Mouse (Mus musculus) embryonic fibroblast, embryonic 13.5 days (primary cell): ENCODE measurements around the gene Gm38394. TPM values are rescaled to one million over a fixed set of nuclear protein-coding genes. Genes with fewer than 3 reads are reported as not detected.

Source experiments
- H3K27ac ChIP-seq: 2 replicates; pipeline ENCODE4 v1.5.1; 2012; ENCODE audit warnings: low read length, control low read depth, inconsistent platforms; ENCODE audit not compliant: insufficient read depth
- H3K4me1 ChIP-seq: 2 replicates; pipeline ENCODE4 v1.6.1; 2011; ENCODE audit warnings: low read length; ENCODE audit not compliant: control insufficient read depth, insufficient read depth
- H3K4me3 ChIP-seq: 2 replicates; pipeline ENCODE4 v1.5.1; 2011; ENCODE audit warnings: mild to moderate bottlenecking, control low read depth, low read length; ENCODE audit not compliant: insufficient read depth
- CTCF ChIP-seq: IDR thresholded peaks from 2 replicates; pipeline ENCODE4 v1.5.1; 2011; ENCODE audit warnings: mild to moderate bottlenecking, control low read depth, low read length, moderate library complexity, borderline replicate concordance; ENCODE audit not compliant: insufficient read depth
- POLR2A ChIP-seq: IDR thresholded peaks from 2 replicates; pipeline ENCODE4 v1.6.1; 2011; ENCODE audit warnings: low read depth, mild to moderate bottlenecking, control low read depth, low read length, moderate library complexity
- polyA plus RNA-seq: library from polyadenylated mRNA; stranded (reverse); fragments of >200 nt; gene quantifications from 2 replicates; pipeline ENCODE4 v1.2.4, GENCODE M21; 2011; ENCODE audit warnings: low read depth; ENCODE audit not compliant: missing spikeins, insufficient read length

Gene Gm38394
- polyA plus RNA-seq, 1 experiment, result 44.7 TPM

GRCm38 (mm10) chr1:133664203-133664970 is 3.3 kb upstream of the Gm38394 start:
- TF ChIP-seq CTCF (no peak), POLR2A (no peak)
- H3K27ac ChIP-seq, result no peak overlapping the region
- no peaks in the 10 kb centered on the region; the same call in 1 of the 2 replicates for H3K4me1 ChIP-seq
- H3K4me3 ChIP-seq, result no peak overlapping the region

GRCm38 (mm10) chr1:133663427-133663826 is 2.3 kb upstream of the Gm38394 start:
- peaks cover 3% of the 10 kb centered on the region for H3K4me1 ChIP-seq
- no peak overlapping the region for H3K27ac ChIP-seq
- H3K4me3 ChIP-seq, result no peak overlapping the region
- TF ChIP-seq CTCF (no peak), POLR2A (no peak)

DNA sequence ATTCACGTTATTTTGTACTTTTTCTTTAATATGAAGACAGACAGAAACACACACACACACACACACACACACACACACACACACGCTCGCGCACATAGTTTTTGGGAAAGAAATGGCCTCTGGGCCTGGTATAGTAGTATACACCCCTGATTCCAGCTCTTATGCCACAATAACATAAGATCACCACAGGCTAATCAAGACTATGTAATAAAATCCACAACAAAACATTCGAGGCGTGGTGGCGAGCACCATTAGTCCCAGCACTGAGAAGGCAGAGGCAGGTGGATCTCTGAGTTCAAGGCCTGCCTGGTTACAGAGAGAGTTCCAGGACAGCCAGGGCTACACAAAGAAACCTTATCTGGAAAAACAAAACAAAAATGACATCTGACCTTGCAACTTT is 1.8 kb upstream of the Gm38394 start:
- Histone ChIP-seq H3K4me3 (no peak overlapping the region), H3K4me1 (peaks cover 3% of the 10 kb centered on the region), H3K27ac (no peak overlapping the region)
- TF ChIP-seq CTCF (no peak), POLR2A (no peak)

DNA sequence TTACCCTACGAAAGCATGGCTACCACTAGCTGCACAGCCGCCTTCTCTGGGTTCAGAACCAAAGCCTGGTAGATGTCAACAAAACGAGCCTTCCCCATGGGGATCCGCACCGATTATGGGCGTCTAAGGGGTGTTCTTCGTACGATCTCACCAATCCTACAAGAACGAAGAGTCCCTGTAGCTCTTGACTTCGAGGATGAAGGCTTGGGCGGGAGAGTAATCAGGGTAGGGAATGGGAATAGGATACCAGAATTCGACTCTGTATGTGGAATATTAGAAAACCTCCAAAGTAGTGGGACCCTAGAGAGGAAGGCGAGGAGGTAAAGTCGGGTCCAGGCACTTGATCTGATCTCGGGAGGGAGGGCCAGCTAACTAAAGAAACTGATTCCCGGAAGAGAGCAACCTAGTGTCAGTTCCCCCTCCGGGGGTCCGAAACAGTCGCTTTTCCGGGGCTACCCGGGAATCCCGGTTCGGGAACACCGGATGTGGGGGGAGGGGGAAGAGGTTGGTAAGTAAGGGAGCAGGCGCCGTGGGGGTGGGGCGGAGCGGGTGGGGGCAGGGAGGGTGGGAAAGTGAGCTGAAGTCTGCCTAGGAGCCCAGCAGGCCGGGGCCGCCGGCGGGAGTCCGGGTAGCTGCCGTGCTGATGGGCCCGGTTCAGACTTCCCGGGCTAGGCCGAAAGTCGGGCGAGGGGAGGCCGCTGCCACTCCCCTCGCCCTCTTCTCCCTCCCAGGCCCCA is 484 bp downstream of the Gm38394 start, which contains the start of gene Zbed6:
Zbed6 (minus strand) TSS at position 420 of the 737 bp plus-strand sequence.
- TF ChIP-seq CTCF (no peak), POLR2A (no peak)
- Histone ChIP-seq H3K27ac (peak within 1 kb of the TSS; percentile 89), H3K4me1 (peaks cover 5% of the 10 kb centered on the region), H3K4me3 (peak within 1 kb of the TSS; percentile 79)

DNA sequence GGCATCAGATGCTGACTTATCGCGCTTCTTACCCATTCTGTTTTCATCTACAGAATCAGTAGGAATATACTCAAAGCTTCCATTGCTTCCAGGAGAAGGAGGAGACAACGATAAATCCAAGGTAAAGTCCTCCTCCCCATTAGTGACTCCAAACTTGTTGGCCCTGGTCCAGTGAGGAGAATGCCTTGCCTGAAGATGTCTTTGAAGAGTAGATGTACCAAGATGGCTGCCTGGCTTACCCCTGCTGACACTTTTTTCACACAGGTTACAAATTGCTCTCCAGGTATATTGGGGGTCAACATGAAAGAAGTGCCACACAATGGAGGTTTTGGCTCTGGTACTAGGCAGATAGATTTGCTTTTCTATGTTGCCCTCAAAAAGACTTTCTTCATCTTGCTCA is 2.2 kb downstream of the Gm38394 start:
- TF ChIP-seq CTCF (no peak), POLR2A (no peak)
- peaks cover 5% of the 10 kb centered on the region for H3K4me1 ChIP-seq
- H3K4me3 ChIP-seq, result 0 out of 2 replicates have a peak overlapping the region, but pooled peaks have one; percentile 9
- H3K27ac ChIP-seq, result no peak overlapping the region

DNA sequence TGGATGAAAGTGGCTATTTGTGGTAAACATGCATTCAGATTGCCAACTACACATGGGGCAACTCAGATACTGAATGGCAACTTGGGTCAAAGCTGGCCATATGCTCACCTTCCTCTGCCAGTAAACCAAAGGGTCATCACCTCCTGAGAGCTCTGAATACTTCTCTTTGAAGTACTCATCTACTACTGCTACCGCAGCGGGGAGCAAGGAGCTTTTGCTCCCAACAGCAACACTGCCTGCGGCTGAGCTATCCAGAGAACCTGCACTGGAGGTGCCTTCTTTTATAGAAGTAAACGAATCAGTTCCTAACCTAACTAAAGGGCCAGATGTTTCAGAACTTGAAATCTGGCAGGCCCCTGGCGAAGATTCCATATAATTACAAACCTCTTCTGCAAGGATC is 4.3 kb downstream of the Gm38394 start:
- TF ChIP-seq CTCF (no peak), POLR2A (no peak)
- H3K4me3 ChIP-seq, result no peak overlapping the region

GRCm38 (mm10) chr1:133653033-133653432 is 8.1 kb downstream of the Gm38394 start:
- Histone ChIP-seq H3K4me3 (no peak overlapping the region), H3K4me1 (peaks cover 2% of the 10 kb centered on the region; the same call in 1 of the 2 replicates), H3K27ac (no peak overlapping the region)
- TF ChIP-seq CTCF, result no peak
- no peak for TF ChIP-seq POLR2A

More for the DNA sequence above, 4.3 kb downstream of the Gm38394 start:
- peaks cover 5% of the 10 kb centered on the region for H3K4me1 ChIP-seq
- H3K27ac ChIP-seq, result no peak overlapping the region

- TF ChIP-seq CTCF (no peak), POLR2A (no peak)
Measured at GRCm38 (mm10) chr1:133650288-133651055, 10.6 kb downstream of the Gm38394 start.

DNA sequence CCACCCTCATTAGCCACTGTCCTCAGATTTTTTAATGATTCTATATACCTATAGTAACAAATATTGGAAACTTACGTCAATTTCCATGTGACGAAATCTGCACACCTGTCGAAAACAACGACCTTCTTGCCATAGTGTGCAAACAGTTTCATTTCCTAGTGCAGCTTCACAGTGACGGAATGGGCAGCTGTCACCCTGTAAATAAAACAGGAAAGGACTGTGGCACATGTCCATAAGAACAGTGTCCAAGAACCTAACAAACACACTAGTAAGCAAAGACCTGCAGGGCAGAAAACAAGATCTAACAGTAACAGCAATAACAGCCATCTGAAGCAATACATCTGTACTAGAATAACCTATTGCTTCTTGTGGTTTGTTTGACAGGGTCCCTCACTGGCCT is 15.5 kb downstream of the Gm38394 start:
- Histone ChIP-seq H3K4me1 (no peaks in the 10 kb centered on the region), H3K4me3 (no peak overlapping the region), H3K27ac (no peak overlapping the region)
- TF ChIP-seq CTCF (no peak), POLR2A (no peak)

More at GRCm38 (mm10) chr1:133650288-133651055, 10.6 kb downstream of the Gm38394 start:
- Histone ChIP-seq H3K4me3 (no peak overlapping the region), H3K27ac (no peak overlapping the region), H3K4me1 (no peaks in the 10 kb centered on the region)

GRCm38 (mm10) chr1:133641163-133641562 is 20.0 kb downstream of the Gm38394 start:
- Histone ChIP-seq H3K4me1 (no peaks in the 10 kb centered on the region), H3K4me3 (no peak overlapping the region), H3K27ac (no peak overlapping the region)
- no peak for TF ChIP-seq POLR2A
- TF ChIP-seq CTCF, result no peak
